Mouse (Mus musculus) forebrain, embryonic 12.5 days (tissue): ENCODE results near the gene Fam163a. TPM values are rescaled to one million over a fixed set of nuclear protein-coding genes. Genes with fewer than 3 reads are reported as not detected.

Experiments used
- ATAC-seq: fragments of 200-750 bp; cut with Nextera tagmentation; 2 replicates; pipeline ENCODE4 v1.8.0; 2017; ENCODE audit warnings: moderate TSS enrichment; ENCODE audit not compliant: low FRiP score
- H3K27ac ChIP-seq: fragments of 300-500 bp; sonication (generic); 2 replicates; pipeline ENCODE4 v1.5.1; 2016; ENCODE audit warnings: mild to moderate bottlenecking
- H3K27me3 ChIP-seq: fragments of 300-500 bp; sonication (generic); 2 replicates; pipeline ENCODE4 v1.6.1; 2016; ENCODE audit warnings: mild to moderate bottlenecking
- H3K36me3 ChIP-seq: fragments of 300-500 bp; sonication (generic); replicated peaks from 2 replicates; pipeline ENCODE4 v1.6.1; 2016; ENCODE audit warnings: mild to moderate bottlenecking
- H3K4me1 ChIP-seq: fragments of 300-500 bp; sonication (generic); 2 replicates; pipeline ENCODE4 v1.6.1; 2016
- H3K4me2 ChIP-seq: fragments of 300-500 bp; sonication (generic); 2 replicates; pipeline ENCODE4 v1.6.1; 2016; ENCODE audit warnings: mild to moderate bottlenecking, moderate library complexity
- H3K4me3 ChIP-seq: fragments of 300-500 bp; sonication (generic); replicated peaks from 2 replicates; pipeline ENCODE4 v1.5.1; 2016; ENCODE audit warnings: mild to moderate bottlenecking
- H3K9ac ChIP-seq: fragments of 300-500 bp; sonication (generic); 2 replicates; pipeline ENCODE4 v1.6.1; 2016; ENCODE audit warnings: mild to moderate bottlenecking
- H3K9me3 ChIP-seq: fragments of 300-500 bp; sonication (generic); 2 replicates; pipeline ENCODE4 v1.6.1; 2016
- WGBS: fragments of 180-500 bp; shearing (Covaris S2); methylation state at CpG from one replicate; pipeline ENCODE4 v1.1.7; 2016; 5-methylcytosine and 5-hydroxymethylcytosine counted together
- polyA plus RNA-seq: library from polyadenylated mRNA; unstranded; fragments of >200 nt; fragmentation: Nextera tagmentation; extraction: Ambion mirVana; gene quantifications from 2 replicates; pipeline ENCODE4 v1.2.1, GENCODE M21; 2016

Fam163a gene
- polyA plus RNA-seq, 1 experiment from 2014 or later: 2.7 TPM

DNA sequence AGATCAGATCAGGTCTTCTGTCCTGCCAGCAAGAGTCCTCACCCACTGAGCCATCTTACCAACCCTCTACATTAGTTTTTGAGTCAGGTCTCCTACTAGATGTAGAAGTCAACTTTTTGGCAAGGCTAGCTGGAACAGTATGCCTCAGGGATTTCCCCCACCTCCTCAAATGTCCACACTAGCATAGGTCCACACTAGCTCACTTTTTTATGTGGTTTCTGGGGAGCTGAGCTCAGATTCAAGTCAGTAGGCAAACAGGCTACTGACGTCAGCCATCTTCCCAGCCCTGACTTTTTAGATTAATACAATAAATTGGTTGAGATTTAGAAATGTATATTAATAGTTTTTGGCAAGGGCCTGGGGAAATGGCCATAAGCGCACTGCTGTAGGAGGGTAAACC is 97.4 kb downstream of the Fam163a start:
- ATAC-seq: no peak
- Histone ChIP-seq H3K27ac (no peak overlapping the region), H3K9me3 (no peaks in the 10 kb centered on the region), H3K9ac (no peak overlapping the region), H3K4me1 (peaks cover 15% of the 10 kb centered on the region; the same call in 1 of the 2 replicates), H3K27me3 (no peaks in the 10 kb centered on the region; the same call in 1 of the 2 replicates), H3K4me3 (no peak overlapping the region), H3K36me3 (no peaks in the 10 kb centered on the region), H3K4me2 (no peak overlapping the region)
- 96% methylated on average over 2 of the region's 2 CpGs for WGBS

DNA sequence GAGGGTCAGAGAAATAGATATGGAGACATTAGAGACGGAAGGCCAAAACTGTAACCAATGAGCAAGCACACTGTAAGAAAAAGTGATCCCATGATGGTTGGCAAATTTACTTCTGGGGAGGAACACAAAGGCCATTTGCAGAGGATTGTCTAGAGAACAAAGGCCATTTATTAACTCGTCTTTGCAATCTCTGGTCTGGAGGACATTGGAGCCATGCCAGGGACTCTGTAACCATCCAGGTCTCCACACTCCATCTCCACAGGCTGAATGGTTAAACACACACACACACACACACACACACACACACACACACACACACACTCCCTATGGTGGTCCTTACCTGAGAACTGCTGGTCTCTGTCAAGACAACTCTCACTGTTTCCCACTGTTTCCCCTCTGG is 99.4 kb downstream of the Fam163a start:
- Histone ChIP-seq H3K4me3 (no peak overlapping the region), H3K4me2 (no peak overlapping the region), H3K9me3 (no peaks in the 10 kb centered on the region), H3K27ac (no peak overlapping the region), H3K36me3 (no peaks in the 10 kb centered on the region), H3K9ac (no peak overlapping the region), H3K27me3 (no peaks in the 10 kb centered on the region), H3K4me1 (0 out of 2 replicates have a peak, but pooled peaks cover 9% of the 10 kb centered on the region)
- ATAC-seq: no peak
- 67% methylated on average over 2 of the region's 2 CpGs for WGBS

DNA sequence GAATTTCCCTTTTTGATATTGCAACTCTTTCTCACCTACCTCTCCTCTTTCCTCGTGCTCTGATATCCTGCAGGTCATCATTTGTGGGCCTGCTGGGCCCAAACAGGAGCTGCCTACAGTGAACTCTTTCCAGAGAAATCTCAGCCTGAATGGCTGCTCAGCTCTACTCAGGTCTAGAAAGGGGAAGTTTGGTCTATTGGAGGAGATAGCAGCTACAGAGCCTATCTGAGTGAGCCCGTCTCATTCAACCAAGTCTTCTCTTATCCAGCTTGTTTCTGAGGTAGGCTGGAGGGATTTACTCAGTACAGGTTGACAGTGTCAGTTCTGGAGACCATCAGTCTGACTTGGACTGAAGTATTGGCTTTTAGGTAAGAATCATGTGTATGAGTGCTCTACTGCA is 101.1 kb downstream of the Fam163a start:
- 91% methylated on average over 2 of the region's 2 CpGs for WGBS

DNA sequence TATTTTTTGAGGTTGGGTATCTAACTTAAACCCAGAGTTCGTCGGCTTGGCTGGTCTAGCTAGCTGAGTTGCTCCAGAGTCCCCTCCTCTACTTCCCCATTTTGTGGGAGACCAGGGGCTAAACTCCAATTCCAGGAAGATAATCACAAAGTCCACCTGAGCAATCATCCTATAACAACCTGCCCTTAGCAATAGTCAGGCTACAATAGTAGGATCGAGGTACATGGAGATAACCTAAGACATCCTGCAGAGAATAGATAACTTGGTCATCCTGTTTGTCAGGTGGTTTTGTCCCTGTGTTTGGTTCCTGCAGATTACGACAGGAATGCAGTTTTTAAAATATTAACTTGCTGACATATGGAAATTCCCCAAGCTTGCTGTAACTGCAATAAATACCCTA is 113.0 kb downstream of the Fam163a start:
- no peaks in the 10 kb centered on the region for H3K9me3 ChIP-seq
- H3K4me3 ChIP-seq: no peak overlapping the region
- H3K27me3 ChIP-seq: no peaks in the 10 kb centered on the region
- peaks cover 16% of the 10 kb centered on the region for H3K4me1 ChIP-seq
- H3K9ac ChIP-seq: no peak overlapping the region
- no peak overlapping the region for H3K4me2 ChIP-seq
- H3K27ac ChIP-seq: no peak overlapping the region
- no peak for ATAC-seq
- 94% methylated on average over 4 of the region's 4 CpGs for WGBS
- no peaks in the 10 kb centered on the region for H3K36me3 ChIP-seq

More for the DNA sequence above, 101.1 kb downstream of the Fam163a start:
- Histone ChIP-seq H3K27me3 (no peaks in the 10 kb centered on the region), H3K4me3 (no peak overlapping the region), H3K9ac (no peak overlapping the region), H3K9me3 (no peaks in the 10 kb centered on the region), H3K4me1 (0 out of 2 replicates have a peak, but pooled peaks cover 6% of the 10 kb centered on the region), H3K4me2 (no peak overlapping the region), H3K27ac (no peak overlapping the region), H3K36me3 (no peaks in the 10 kb centered on the region)
- no peak for ATAC-seq

DNA sequence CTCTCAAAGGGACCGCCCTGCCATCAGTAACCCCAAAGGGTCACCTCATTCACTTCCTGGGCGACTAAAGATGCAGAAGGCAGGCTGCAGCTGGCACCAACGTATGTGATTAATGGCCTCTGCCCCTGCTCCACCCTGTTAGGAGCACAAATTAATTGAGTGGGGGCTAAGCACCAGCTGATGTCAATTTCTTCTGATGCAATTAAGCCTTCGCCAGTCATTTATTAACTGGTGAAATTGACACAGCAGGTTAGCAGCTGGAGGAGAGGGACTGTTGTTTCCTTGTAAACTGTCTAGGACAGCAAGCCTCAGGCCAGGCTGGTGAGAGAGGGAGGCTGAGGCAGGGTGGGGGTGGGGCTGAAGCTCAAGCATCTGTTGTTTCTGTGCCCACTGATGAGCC is 114.8 kb downstream of the Fam163a start:
- WGBS: 44% methylated on average over 4 of the region's 4 CpGs
- H3K9me3 ChIP-seq: no peaks in the 10 kb centered on the region
- H3K27me3 ChIP-seq: no peaks in the 10 kb centered on the region
- peak; percentile 89 for ATAC-seq
- H3K4me1 ChIP-seq: peaks cover 16% of the 10 kb centered on the region
- H3K4me2 ChIP-seq: no peak overlapping the region
- no peaks in the 10 kb centered on the region for H3K36me3 ChIP-seq
- H3K27ac ChIP-seq: peak overlapping the region; percentile 53; the same call in 1 of the 2 replicates
- H3K9ac ChIP-seq: no peak overlapping the region
- H3K4me3 ChIP-seq: no peak overlapping the region

DNA sequence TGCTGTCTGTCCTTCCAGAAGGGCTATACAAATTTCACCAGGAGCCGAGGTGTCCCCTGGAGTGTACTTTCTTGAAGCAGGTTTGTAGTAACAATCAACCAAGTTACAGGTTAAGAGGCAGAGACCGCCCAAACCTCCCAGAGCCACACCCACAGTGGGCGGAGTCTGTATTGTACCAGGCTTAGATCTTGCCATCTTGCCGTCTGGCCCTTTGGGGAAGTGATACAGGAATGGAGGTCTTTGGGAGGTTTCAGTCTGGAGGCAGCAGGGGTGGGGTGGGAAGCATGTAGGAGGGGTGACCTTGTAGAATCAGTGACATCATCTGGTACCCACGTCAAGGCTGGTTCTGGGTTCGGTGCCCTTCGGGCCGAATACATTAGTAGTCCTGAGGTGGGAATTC is 115.3 kb downstream of the Fam163a start:
- Histone ChIP-seq H3K9me3 (no peaks in the 10 kb centered on the region), H3K9ac (no peak overlapping the region), H3K4me3 (no peak overlapping the region), H3K36me3 (no peaks in the 10 kb centered on the region), H3K4me1 (peaks cover 16% of the 10 kb centered on the region), H3K27ac (no peak overlapping the region), H3K27me3 (no peaks in the 10 kb centered on the region), H3K4me2 (no peak overlapping the region)
- WGBS: 79% methylated on average over 8 of the region's 8 CpGs
- peak; percentile 42 for ATAC-seq

DNA sequence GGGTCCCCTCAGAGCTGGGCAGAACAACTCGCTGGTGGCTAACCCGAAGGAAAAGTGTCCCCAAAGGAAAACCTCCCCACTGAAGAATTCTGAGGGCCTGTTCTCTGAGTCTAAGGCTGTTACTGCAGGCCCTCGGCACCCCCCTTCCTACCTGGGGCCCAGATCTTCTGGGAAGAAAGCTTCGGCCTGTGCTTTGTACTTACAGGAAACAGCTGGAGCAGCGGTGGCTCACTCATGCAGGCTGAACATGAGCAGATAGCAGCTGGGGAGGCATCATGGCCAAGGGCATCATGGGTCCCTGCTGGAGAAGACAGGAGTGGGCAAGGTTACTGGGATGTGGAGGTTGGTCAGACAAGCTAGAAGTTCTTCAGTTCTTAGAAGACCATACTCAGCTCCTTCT is 117.2 kb downstream of the Fam163a start:
- Histone ChIP-seq H3K4me1 (peaks cover 16% of the 10 kb centered on the region), H3K4me3 (no peak overlapping the region), H3K27ac (no peak overlapping the region), H3K36me3 (no peaks in the 10 kb centered on the region), H3K27me3 (no peaks in the 10 kb centered on the region), H3K9me3 (no peaks in the 10 kb centered on the region), H3K9ac (no peak overlapping the region), H3K4me2 (no peak overlapping the region)
- 79% methylated on average over 5 of the region's 5 CpGs for WGBS
- no peak for ATAC-seq

DNA sequence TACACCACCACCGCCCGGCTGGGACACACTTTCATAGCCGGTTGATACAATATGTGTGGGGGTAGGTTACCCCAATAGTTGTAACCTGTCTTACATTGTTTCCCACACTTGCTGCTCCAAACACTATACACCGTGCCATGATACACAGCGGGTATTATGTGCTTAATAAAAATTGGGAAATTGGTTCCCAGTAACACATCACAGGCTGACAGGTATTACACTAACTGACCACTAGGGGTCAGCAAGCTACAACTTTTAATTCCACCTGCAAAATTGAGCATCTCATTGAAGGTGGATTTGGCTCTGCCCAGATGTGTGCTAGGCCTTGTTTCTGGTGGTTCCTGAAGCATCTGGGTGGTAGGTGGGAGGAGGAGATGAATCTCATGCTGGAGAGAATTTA is 119.1 kb downstream of the Fam163a start:
- 0 out of 2 replicates have a peak, but pooled peaks have one; percentile 25 for ATAC-seq
- H3K9ac ChIP-seq: no peak overlapping the region
- no peak overlapping the region for H3K27ac ChIP-seq
- 53% methylated on average over 5 of the region's 5 CpGs for WGBS
- H3K36me3 ChIP-seq: no peaks in the 10 kb centered on the region
- no peaks in the 10 kb centered on the region for H3K27me3 ChIP-seq
- H3K4me3 ChIP-seq: no peak overlapping the region
- H3K9me3 ChIP-seq: no peaks in the 10 kb centered on the region
- H3K4me1 ChIP-seq: peaks cover 10% of the 10 kb centered on the region
- H3K4me2 ChIP-seq: no peak overlapping the region

DNA sequence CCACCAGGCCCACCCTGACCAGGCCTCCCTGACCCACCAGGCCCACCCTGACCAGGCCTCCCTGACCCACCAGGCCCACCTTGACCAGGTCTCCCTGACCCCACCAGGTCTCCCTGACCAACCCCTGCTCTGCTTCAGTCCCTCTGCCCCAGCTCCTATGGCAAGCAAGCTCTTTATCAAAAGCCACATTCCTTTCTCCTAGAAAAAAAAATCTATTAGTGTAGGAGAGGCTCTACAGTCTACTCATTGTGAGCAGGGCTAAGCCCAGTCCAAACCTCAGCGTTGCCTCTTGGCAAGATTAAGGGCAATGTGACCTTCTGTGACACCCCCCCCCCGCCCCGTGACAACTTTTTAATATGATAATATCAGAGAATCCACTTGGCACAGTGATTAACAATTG is 120.2 kb downstream of the Fam163a start:
- H3K4me3 ChIP-seq: no peak overlapping the region
- no peak for ATAC-seq
- H3K9me3 ChIP-seq: no peaks in the 10 kb centered on the region
- no peaks in the 10 kb centered on the region for H3K36me3 ChIP-seq
- no peaks in the 10 kb centered on the region for H3K4me1 ChIP-seq
- 61% methylated on average over 3 of the region's 3 CpGs for WGBS
- no peak overlapping the region for H3K27ac ChIP-seq
- H3K4me2 ChIP-seq: no peak overlapping the region
- no peaks in the 10 kb centered on the region for H3K27me3 ChIP-seq
- H3K9ac ChIP-seq: no peak overlapping the region

DNA sequence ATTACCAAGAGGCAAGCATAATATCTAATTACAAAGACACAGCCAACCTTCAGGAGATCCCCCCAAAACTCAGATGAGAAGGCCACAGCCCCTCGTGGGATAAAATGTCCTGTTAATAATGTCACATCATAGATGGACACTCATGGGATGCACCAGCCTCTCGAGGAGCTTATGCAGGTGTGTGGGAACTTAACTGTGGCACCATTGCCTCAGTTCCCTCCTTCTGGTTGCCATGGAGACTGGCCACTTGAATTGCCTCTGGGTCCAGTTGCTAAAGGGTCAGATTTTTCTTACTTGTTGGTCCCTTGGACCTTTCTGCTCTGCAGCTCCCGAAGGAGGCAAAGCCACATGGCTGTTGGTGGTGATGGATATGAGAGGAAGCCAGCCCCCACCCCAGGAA is 127.2 kb downstream of the Fam163a start:
- Histone ChIP-seq H3K4me1 (0 out of 2 replicates have a peak, but pooled peaks cover 4% of the 10 kb centered on the region), H3K36me3 (no peaks in the 10 kb centered on the region), H3K4me2 (no peak overlapping the region), H3K27ac (no peak overlapping the region), H3K27me3 (0 out of 2 replicates have a peak, but pooled peaks cover 3% of the 10 kb centered on the region), H3K4me3 (no peak overlapping the region), H3K9me3 (no peaks in the 10 kb centered on the region), H3K9ac (no peak overlapping the region)
- 73% methylated on average over 3 of the region's 3 CpGs for WGBS
- no peak for ATAC-seq

DNA sequence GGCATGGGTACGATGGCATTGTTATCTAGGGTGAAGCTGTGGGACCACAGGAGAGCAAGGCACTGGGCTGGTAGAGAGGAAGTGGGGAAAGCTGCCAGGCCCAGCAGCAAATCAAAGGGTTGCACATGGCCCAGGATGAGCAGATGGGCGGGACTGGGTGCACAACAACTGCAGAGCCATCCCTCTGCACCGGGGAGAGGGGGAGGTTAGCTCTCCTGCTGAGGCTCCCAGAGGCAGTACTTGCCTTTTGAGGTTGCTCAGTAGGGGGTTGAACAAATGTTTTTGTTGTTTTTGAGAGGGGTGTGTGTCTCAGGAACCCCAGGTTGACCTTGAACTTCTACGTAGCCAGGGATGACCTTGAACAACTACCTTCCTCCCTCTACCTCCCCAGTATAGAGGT is 128.4 kb downstream of the Fam163a start:
- no peaks in the 10 kb centered on the region for H3K36me3 ChIP-seq
- 0 out of 2 replicates have a peak, but pooled peaks cover 4% of the 10 kb centered on the region for H3K4me1 ChIP-seq
- 0 out of 2 replicates have a peak, but pooled peaks cover 3% of the 10 kb centered on the region for H3K27me3 ChIP-seq
- H3K9me3 ChIP-seq: no peaks in the 10 kb centered on the region
- H3K4me3 ChIP-seq: no peak overlapping the region
- no peak overlapping the region for H3K27ac ChIP-seq
- no peak for ATAC-seq
- H3K9ac ChIP-seq: no peak overlapping the region
- 69% methylated on average over 4 of the region's 4 CpGs for WGBS
- H3K4me2 ChIP-seq: no peak overlapping the region

DNA sequence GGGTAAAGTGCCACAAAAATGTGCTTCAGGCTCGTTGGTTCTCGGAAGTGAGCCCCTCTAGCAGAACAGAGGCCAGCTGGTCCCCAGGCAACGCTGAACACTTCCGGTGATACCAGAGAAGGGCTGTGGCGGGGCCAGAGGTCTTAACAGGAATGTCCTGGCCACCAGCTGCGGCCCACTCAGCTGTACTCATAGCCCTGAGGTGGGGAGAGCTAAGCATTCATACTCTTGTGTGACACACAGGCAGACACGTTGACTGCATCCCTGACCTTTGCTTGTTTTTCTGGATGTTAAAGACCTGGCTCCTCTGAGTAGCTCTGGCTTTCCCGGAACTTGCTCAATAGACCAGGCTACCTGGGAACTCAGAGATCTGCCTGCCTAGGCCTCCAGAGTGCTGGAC is 130.3 kb downstream of the Fam163a start:
- Histone ChIP-seq H3K36me3 (no peaks in the 10 kb centered on the region), H3K27me3 (0 out of 2 replicates have a peak, but pooled peaks cover 3% of the 10 kb centered on the region), H3K4me2 (no peak overlapping the region), H3K9me3 (no peaks in the 10 kb centered on the region), H3K4me3 (no peak overlapping the region), H3K9ac (no peak overlapping the region), H3K27ac (no peak overlapping the region), H3K4me1 (0 out of 2 replicates have a peak, but pooled peaks cover 4% of the 10 kb centered on the region)
- WGBS: 77% methylated on average over 8 of the region's 8 CpGs
- ATAC-seq: no peak

DNA sequence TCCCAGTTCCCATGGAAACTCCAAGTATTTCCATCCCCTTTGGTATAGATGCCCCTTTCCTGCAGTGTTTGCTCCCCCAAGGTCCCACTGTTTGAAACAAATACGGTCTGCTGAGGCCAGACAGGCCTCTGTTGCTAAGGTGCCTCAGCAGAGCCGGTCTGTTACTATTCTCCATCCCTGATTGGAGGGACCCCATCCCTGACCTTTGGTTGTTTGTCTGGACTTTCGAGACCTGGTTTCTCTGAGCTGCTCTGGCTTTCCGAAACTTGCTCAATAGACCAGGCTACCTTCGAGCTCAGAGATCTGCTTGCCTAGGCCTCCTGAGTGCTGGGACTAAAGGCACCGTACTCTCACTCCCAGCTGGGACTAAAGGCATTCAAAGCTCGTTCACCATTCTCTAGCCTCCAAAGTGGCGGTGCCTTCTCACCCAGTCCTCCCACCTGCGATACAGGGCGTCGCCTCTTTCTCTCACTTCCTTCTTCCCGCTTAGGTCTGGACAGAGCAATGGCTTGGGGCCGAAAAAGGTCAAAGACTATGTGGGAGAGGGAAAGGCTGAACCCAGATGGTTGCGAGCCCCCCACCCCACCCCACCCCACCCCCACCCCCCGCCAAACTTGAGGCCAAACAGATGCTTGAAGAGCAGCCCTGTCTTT is 131.5 kb downstream of the Fam163a start:
- no peaks in the 10 kb centered on the region for H3K27me3 ChIP-seq
- no peak overlapping the region for H3K4me2 ChIP-seq
- no peak overlapping the region for H3K4me3 ChIP-seq
- no peaks in the 10 kb centered on the region for H3K9me3 ChIP-seq
- H3K9ac ChIP-seq: no peak overlapping the region
- no peak overlapping the region for H3K27ac ChIP-seq
- H3K36me3 ChIP-seq: no peaks in the 10 kb centered on the region
- no peaks in the 10 kb centered on the region for H3K4me1 ChIP-seq
- WGBS: 69% methylated on average over 15 of the region's 15 CpGs
- no peak for ATAC-seq
